Mouse (Mus musculus): ENCODE results near the gene Map2k1.
"Not testable (repeated sequence)": the region's sequence is repeated elsewhere in the genome, so short reads cannot be mapped to it uniquely, and the experiment has no call there.

The Map2k1 gene

GRCm38 (mm10) chr9:64207509-64208084 is 45.8 kb downstream of the Map2k1 start:
- peak; percentile 70 for DNase-seq (ENCODE audit: low read depth, low spot score)

- DNase-seq (ENCODE audit: low read depth, low spot score), result no peak
These were observed 50.6 kb downstream of the Map2k1 start for GRCm38 (mm10) chr9:64202866-64203265.

GRCm38 (mm10) chr9:64202331-64202730 is 51.1 kb downstream of the Map2k1 start:
- DNase-seq (ENCODE audit: low read depth, low spot score), result no peak

DNA sequence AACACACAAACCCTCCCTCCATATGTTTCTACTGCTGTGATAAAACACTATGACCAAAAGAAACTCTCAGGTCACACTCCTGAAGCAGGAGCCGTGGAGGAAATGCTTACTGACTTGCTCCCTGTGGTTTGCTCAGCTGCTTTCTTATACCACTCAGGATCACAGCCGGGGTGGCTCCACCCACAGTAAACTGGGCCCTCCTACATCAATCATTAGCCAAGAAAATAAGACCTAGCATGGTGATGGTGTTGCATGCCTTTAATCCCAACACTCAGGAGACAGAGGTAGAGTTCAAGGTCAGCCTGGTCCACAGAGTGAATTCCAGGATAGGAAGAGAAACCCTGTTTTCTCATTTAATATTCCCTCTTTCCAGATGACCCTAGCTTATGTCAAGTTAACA is 53.5 kb downstream of the Map2k1 start:
- no peak for DNase-seq (ENCODE audit: low read depth, low spot score)

- not testable (repeated sequence) for DNase-seq (ENCODE audit: low read depth, low spot score)
These were observed 54.5 kb downstream of the Map2k1 start for GRCm38 (mm10) chr9:64198763-64199418.

DNA sequence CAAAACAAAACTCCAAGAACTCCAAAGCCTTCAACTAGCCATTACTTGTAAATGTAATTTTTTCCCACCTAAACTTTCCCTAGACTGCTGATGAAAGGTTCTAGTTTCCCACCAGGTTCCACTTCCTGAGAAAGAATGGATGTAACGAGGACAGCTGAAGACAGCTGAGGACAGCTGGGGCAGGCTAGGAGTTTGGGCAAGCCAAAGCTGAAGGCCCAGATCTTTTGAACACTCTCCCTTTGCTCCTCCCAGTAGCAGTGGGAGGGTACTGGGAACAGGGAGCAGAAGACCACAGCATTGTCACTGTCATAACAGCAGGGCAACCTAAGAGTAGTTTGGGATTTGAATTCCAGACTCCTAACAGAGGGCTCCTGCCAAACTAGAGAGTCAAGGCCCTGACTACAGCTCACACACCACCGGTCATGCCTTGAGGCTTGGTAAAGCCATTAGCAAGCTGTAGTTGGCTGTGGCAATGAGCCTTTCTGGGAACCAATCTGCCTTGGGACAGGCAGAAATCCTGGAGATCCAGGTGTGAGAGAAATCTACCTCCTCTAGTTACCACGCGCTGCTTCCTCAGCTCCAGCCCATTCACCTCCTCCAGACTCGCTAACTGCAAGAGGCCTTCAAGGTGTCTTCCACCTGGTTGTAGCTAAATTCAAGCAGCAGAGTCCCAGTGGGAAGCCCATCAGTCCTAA is 55.2 kb downstream of the Map2k1 start:
- no peak for DNase-seq (ENCODE audit: low read depth, low spot score)

DNA sequence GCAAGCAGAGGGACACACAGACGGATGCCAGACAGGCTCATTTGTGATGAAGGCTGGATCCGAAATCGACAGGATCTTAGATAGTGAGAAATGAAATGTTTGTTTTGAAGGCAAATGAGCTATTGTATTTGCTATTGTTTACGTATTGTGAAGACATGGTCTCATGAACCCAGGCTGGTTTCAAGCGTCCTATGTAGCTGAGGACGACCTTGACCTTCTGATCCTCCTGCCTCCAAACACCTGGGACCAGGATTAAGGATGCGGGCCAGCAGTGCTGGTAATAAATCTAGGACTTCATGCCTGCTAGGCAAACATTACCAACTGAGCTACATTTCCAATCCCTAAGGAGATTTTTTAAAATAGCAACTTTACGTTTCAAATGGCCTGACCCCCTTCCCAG is 55.9 kb downstream of the Map2k1 start:
- no peak for DNase-seq (ENCODE audit: low read depth, low spot score)

DNA sequence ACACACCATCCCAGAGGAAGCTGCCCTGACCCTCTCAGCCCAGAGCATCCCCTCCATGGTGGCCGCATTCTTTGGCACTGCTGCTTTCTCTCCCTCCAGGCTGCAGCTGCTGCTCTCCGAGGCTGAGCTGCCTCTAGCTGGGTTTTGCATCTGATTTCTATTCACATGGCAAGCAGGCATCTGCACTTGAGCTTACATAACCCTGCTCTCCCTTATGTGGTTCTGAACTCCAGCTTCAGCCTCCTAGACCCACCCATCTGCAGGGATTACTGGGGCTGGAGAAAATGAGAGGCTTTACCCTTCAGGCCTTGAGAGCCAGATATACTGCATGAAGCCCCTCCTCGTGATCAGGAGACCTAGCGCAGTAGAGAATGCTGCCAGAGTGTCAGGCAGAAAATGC is 57.9 kb downstream of the Map2k1 start:
- peak; percentile 92 for DNase-seq (ENCODE audit: low read depth, low spot score)

- DNase-seq (ENCODE audit: low read depth, low spot score), result no peak
These were observed 59.6 kb downstream of the Map2k1 start for GRCm38 (mm10) chr9:64193879-64194278.

- peak; percentile 59 for DNase-seq (ENCODE audit: low read depth, low spot score)
These were observed 69.1 kb downstream of the Map2k1 start for GRCm38 (mm10) chr9:64184166-64184840.

DNA sequence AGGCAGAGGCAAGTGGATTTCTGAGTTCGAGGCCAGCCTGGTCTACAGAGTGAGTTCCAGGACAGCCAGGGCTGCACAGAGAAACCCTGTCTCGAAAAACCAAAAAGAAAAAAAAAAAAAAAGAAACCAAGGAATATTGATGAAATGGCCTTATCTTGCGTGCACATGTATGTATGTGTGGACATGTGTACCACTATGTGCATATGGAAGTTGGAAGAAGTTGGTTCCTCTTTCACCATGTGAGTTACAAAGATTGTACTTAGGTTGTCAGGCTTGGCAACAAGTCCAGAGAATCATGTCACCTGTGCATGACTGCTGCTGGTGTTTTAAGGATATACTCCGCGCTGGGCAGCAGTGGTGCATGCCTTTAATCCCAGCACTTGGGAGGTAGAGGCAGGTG is 70.1 kb downstream of the Map2k1 start:
- DNase-seq (ENCODE audit: low read depth, low spot score), result not testable (repeated sequence)

DNA sequence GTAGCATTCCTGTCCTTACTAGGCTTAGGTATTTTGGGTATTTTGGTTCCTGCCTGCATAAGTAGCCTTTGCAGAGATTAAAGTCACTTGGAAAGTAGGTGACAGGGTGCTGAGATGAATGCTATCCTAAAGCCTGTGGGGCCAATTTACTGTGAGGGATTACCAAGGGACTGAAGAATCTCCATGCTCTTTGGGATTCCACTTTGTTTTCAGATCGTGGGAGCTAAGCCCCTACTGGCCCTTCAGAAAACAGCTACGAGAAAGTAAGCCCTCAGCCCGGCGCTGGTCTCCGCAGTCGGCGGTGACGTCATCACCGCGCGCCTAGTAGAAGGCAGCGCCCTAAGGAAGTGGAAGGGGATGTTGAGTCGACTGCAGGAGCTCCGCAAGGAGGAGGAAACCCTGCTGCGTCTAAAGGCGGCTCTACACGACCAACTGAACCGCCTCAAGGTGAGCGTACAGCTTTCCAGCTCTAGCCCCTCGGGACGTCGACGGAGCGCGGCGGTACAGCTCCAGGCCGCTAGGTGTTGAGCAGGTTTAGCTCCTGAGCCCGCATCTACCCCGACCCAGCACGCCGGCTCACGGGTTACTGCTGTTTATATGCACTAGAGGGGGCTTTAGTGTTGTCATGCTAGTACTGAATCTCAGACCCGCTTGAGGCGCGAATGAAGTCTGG is 74.3 kb downstream of the Map2k1 start, which contains the start of gene Snapc5:
Gene Snapc5, plus strand, starts transcription at position 301 of the 673 bp plus-strand sequence.
- DNase-seq (ENCODE audit: low read depth, low spot score), result peak; percentile 96

- DNase-seq (ENCODE audit: low read depth, low spot score), result peak; percentile 28
These were observed 74.8 kb downstream of the Map2k1 start for GRCm38 (mm10) chr9:64178610-64178973.

GRCm38 (mm10) chr9:64175378-64175777 is 78.1 kb downstream of the Map2k1 start:
- DNase-seq (ENCODE audit: low read depth, low spot score), result peak; percentile 39

GRCm38 (mm10) chr9:64174766-64175165 is 78.7 kb downstream of the Map2k1 start:
- DNase-seq (ENCODE audit: low read depth, low spot score), result no peak

- DNase-seq (ENCODE audit: low read depth, low spot score), result no peak
These were observed 79.1 kb downstream of the Map2k1 start for GRCm38 (mm10) chr9:64174341-64174740.

DNA sequence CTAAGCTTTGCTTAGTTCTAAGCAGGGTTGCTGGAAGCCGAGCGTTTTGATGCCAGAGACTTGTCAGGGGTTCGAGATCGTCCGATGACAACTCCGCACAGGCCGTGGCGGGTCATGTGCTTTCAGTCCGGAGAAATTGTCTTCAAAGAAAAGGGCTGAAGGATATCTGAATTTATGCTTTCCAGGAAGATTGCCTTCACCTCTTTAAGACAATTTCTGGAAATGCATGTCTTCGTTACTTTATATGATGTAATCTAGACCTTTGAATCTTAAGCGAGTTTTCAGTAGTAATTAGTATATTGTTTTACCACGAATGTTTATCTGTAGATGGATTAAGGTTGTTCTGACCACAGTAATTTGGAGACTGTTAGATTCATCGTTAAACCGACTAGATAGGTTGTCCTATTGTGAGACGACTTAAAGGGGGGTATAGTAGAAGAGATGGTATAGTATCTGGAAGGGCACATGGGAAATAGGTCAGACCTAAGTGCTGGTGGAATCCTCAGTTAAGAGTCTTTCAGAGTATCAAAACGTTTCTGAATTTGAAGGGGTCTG is 79.7 kb downstream of the Map2k1 start:
- no peak for DNase-seq (ENCODE audit: low read depth, low spot score)

- peak; percentile 90 for DNase-seq (ENCODE audit: low read depth, low spot score)
These were observed 80.4 kb downstream of the Map2k1 start, which contains the start of the genes Zwilch and Rpl4 for GRCm38 (mm10) chr9:64172816-64173665. Gene Zwilch, minus strand, starts transcription at chr9:64173104. Gene Rpl4, plus strand, starts transcription at chr9:64173375.

DNA sequence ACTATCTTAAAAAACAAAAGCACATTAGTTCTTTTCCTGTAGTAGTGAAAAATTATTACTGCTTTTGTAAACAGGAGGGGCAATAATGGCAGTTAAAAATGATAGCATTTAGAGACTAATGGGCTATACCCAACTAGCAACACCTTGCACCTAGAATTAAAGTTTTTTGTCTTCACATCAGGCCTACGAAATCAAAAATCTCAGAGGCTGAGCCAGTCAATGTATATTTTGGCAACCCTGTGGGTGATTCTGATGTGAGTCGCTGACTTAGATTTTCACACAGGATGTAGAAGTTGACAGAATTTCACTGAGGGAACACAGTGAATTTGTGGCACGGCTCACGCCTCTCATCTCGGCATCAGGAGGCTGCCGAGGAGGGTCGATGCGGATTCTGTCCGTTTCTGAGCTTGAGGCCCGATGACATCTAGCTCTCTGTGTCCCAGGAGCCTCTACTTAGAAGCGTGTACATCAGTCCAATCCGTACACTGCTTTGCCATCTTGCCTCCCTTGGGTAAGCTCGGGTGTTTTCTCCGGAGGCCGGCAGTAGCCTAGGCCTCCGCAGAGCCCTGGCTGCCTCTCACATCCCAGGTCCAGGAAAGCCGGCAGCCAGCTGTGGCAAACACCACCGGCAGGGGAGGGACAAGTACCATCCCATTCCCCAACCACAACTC is 81.2 kb downstream of the Map2k1 start:
- DNase-seq (ENCODE audit: low read depth, low spot score), result no peak

DNA sequence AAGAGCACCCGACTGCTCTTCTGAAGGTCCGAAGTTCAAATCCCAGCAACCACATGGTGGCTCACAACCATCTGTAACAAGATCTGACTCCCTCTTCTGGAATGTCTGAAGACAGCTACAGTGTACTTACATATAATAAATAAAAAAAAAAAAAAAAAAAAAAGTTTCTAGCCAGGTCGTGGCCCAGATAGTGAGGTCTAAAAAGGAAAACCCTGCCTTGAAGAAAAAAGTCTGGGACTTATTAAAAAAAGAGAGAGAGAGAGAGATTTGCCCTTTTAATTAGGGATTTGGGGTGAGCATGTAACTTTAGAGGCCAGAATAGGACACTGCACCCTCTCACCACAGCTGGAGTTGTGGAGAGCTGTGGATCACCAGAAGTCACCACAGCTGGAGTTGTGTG is 83.5 kb downstream of the Map2k1 start:
- DNase-seq (ENCODE audit: low read depth, low spot score), result not testable (repeated sequence)
